Mouse (Mus musculus): Measurements from ENCODE around the gene Il23a.
"Not testable (repeated sequence)": the region's sequence is repeated elsewhere in the genome, so short reads cannot be mapped to it uniquely, and the experiment has no call there.

The Il23a gene

DNA sequence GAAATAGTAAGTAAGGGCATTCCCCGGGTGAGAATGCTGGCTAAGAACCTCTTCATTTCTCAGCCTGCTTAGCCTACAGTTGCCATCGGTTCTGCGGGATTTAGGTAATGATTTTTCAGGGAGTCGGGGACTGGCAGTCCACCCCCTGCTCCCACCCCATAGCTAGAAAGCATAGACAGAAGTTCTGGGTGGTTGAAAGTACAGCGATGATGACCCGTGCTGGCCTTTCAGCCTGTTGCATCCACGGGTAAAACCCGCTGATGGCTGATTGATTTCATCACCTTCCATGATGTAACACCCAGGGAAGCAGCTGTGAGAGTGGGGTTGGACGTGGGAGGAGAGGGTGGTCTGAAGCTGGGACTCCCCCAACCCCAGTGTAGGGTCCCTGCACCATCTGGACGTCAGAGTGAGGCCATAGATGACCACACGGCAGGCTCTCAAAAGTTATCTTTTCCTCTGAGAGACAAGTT, at the start of gene Il23a:
Gene Il23a (minus strand): TSS at position 51 of the 470 bp plus-strand sequence.
- no peak for DNase-seq

DNA sequence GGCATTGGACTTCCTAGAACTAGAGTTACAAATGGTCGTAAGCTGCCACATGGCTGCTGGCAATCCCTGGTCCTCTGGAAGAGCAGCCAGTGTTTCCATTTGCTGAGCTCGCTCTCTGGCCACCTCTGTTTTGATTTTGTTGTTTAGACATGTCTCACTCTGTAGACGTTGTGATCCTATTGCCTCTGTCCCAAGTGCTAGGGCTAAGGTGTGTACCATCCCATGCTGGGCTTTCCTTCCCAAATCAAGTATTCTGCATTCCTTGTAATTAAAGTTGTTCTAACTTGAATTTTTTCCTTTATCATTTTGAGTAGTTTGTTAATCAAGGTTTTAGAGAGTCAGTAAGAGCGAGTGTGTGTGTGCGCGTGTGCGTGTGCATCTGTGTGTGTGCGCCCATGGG, 49.0 kb upstream of the Il23a start:
- DNase-seq, result no peak

GRCm38 (mm10) chr10:128344568-128345275, 46.2 kb upstream of the Il23a start:
- DNase-seq, result peak; percentile 97

GRCm38 (mm10) chr10:128343436-128343835, 44.9 kb upstream of the Il23a start:
- no peak for DNase-seq

DNA sequence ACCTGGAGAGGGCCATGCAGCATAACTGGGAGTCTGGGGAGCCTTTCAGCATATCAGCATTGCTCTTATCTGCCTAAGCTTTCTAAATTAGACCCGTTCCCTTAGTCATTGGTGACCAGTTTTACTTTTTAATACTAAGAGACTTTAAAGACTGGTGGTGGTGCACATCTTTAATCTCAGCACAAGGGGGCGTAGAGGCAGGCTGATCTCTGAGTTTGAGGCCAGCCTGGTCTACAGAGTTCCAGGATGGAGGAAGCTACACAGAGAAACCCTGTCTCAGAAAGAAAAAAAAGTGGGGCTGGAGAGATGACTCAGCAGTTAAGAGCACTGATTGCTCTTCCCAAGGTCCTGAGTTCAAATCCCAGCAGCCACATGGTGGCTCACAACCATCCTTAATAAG, 41.7 kb upstream of the Il23a start:
- no peak for DNase-seq

DNA sequence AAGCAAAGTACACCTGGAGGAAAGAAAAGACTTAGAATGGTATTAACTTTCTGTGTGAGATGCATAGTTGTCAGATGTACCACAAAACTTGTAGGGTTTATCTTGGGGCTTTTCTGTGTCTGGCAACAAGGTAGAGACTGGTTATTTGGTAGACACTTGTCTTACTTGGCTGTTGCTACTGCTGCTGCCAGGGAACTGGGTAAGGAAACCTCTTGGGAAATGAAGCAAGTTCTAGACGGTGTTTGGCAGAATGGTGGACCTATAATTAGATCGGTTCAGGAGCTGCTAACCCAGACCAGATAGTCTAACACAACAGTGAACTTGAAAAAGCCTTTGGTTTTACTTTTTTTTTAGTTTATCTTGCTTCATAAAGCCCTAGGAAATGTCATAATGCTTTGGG, 40.4 kb upstream of the Il23a start:
- DNase-seq, result no peak

- no peak for DNase-seq
Measured at GRCm38 (mm10) chr10:128338415-128338814, 39.9 kb upstream of the Il23a start.

- DNase-seq, result peak; percentile 99
Measured at GRCm38 (mm10) chr10:128337306-128338181, 39.0 kb upstream of the Il23a start, which contains the start of gene Cs. Gene Cs, plus strand, starts transcription at chr10:128337734.

- DNase-seq, result no peak
Measured at GRCm38 (mm10) chr10:128336597-128336996, 38.0 kb upstream of the Il23a start.

DNA sequence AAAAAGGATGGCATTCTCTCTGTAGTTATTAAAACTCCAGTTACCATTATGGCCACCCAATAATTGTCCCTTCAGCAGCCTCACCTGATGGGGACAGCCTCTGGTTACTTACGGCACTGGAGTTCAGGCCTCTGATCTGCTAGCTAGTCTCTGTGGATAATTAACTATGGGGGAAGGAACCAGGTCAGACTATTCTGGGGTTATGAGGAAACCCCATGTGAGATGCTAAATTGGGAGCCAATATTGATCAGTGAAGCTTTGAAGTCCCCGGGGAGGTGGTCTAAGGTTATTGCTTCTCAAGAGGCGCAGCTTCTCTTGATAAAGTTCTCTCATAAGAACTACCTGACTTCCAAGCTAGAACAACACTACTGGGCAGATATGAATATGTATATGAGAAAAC, 37.6 kb upstream of the Il23a start:
- DNase-seq, result no peak

DNA sequence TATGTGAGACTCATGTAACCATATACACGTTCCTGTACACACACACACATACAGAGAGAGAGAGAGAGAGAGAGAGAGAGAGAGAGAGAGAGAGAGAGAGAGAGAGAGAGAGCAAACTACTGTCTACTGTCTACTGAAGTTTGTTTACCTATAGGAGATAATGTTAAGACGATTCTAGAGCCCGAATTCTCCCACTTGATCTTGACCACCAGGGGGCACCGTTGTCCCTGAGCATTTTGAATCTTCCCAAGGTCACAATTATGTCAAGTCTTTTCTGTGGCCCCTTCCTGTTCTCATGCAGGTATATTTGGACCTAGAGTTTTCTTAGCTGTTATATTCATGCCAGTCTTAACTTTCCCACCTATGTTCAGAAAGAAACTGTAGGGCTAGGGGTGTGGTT, 37.0 kb upstream of the Il23a start:
- DNase-seq, result no peak

DNA sequence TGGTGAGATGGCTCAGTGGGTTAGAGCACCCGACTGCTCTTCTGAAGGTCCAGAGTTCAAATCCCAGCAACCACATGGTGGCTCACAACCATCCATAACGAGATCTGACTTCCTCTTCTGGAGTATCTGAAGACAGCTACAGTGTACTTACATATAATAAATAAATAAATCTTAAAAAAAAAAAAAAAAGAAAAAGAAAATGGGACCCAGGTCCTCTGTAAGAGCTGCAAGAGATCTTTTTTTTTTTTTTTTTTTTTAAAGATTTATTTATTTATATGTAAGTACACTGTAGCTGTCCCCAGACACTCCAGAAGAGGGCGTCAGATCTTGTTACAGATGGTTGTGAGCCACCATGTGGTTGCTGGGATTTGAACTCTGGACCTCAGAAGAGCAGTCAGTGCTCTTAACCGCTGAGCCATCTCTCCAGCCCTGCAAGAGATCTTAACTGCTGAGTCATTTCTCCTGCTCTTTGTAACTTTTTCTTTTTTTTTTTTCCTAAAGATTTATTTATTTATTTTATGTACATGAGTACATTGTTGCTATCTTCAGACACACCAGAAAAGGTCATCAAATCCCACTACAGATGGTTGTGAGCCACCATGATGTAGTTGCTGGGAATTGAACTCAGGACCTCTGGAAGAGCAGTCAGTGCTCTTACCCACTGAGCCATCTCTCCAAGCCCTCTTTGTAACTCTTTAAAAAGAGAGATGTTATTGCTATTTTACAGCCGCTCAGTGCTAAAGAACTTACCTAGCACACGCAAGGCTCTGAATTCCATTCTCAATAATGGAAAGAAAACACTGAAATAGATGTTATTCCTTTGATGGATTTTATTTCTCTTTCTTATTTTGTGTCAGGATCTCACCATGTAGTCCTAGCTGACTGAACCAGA, 34.1 kb upstream of the Il23a start:
- not testable (repeated sequence) for DNase-seq

DNA sequence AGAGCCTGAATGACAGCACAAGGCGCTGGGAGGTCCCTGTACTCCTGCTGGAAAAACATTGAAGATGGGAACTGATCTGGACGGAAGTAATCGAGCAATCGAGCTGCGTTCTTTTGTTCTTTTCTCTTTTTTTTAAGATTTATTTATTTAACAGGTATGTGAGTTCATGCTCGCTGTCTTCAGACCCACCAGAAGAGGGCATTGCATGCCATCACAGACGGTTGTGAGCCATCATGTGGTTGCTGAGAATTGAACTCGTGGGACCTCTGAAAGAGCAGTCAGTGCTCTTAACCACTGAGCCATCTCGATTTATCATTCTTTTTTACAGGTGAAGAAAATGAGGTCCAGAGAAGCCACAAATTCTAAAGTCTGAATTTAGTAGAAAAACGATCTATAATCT, 29.1 kb upstream of the Il23a start:
- no peak for DNase-seq

DNA sequence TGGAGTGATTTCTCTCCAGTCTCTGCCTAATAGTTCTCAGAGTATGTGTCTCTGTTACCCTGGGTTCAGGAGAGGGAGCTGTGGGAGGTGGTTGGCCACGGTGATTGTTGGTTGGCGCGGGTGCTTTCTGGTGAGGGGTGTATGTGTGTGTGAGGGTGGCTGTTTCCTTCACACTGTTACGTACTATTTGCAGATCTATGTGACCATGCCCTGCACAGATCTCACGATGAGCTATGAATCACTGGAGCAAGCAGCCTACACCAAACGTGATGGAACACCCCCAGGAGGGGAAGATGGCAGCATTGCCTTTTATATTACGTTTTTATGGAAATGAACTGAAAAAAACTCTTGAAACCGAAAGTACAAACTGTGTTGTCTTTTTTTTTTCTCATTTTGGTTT, 28.3 kb upstream of the Il23a start:
- no peak for DNase-seq

DNA sequence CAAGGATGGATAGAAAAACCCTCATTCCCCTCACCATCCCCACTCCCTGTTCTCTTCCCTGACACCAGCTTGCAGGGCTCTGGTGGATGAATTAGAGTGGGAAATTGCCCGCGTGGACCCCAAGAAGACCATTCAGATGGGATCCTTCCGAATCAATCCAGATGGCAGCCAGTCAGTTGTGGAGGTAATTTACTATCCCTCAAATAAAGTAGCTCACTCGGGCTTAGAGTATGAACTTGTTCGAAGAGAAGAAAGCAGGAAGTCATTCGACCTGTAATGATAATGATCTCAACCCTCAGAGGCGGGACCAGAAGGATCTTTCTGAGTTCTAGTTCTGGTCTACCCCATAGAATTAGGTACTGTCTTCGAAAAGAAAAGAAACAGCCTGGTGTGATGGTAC, 25.0 kb upstream of the Il23a start:
- DNase-seq, result no peak

DNA sequence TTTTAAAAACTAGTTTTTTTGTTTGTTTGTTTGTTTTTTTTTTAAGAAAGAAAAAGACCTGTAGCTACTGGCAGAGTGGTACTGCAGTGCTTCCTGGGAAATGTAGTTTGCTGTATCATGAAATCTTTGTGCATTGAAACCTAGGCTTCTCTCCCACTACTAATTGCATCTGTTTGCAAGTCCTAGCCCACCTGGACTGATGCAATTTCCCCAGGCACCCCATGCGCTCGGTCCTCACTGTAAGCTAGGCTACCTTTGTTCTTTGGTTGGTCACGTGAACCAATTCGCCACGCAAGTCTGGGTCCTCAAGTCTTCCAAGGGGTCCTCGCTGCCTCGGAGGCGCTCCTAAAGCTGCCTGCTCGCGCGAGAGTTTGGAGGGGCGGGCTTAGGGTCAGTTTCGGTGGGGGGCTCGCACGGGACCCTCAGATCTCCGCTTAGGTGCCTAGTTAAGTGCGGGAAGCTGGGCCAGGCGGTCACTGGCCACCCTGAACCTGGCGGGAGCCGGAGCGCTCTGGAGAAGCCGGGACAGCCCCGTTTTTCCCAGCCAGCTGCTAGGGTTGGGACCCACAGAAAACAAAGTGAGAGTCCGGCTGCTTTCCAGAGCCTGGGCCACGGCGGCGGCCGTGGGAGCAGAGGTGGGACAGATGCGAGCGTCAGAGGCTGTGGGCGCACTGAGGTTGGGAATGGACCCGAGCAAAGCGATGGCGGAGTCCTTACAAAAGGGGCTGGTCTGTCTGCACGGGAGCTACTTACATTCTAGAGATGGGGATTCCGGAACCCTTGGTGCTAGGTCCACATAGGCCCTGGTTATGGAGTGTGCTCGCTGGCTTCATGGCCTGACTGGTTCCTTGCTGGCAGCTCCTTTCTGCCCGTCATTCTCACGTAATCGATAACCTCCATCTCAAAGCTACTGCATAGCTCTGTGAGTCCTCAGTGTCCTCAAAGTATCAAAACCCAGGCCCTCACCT, 23.9 kb upstream of the Il23a start, which contains the start of gene Cnpy2:
Gene Cnpy2 (plus strand): TSS at position 319 of the 968 bp plus-strand sequence.
- DNase-seq, result peak; percentile 98

GRCm38 (mm10) chr10:128321641-128322040, 23.1 kb upstream of the Il23a start:
- DNase-seq, result no peak

- no peak for DNase-seq
Measured at GRCm38 (mm10) chr10:128315578-128315977, 17.0 kb upstream of the Il23a start.

DNA sequence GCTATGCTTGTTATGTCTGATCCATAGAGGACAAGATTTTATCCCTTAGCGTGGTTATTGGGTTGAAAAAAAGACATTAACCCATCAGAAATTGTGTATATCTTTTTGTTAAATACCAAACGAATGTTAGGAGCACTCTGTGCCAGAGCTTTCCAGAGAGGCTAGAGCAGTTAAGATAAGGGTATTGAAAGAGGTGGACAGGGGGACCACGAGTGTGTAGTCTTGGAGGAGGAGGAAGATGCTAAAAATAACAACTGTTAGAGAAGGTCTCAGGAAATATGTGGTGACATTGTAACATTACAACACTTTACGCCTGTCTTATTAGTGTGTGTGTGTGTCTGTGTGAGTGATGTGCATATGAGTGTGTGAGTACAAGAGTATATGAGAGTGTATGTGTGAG, 12.3 kb upstream of the Il23a start:
- no peak for DNase-seq

DNA sequence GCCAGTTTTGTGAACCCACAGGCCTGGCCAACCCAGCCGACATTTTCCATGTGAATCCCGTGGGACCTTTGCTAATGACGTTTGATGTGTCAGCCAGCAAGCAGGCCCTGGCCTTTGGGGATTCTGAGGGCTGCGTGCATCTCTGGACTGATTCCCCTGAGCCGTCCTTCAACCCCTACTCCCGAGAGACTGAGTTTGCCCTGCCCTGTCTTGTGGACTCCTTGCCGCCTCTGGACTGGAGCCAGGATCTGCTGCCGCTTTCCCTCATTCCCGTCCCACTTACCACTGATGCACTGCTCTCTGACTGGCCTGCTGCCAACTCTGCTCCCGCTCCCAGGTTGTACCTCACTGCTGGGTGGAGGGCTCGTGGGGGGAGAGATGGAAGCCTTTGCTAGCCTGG, 11.6 kb upstream of the Il23a start:
- peak; percentile 89 for DNase-seq

- DNase-seq, result no peak
Measured at GRCm38 (mm10) chr10:128309654-128310053, 11.1 kb upstream of the Il23a start.
